Mouse (Mus musculus) left cerebral cortex, postnatal 14 days (tissue): Measurements from ENCODE around the gene Nek2. TPM values are rescaled to one million over a fixed set of nuclear protein-coding genes. Genes with fewer than 3 reads are reported as not detected.

ENCODE experiments used
- DNase-seq, 2 experiments: peaks; one replicate each; pipeline ENCODE4 v3.0.0; 2021 to 2022; ENCODE audit warnings: low spot score in 2 of 2, mixed read lengths in 1 of 2
- intact Hi-C: fragments of 180-260 bp; cut with DNase I; formaldehyde crosslinking; loops from one replicate; pipeline ENCODE4 v1.15.1; 2025
- long read RNA-seq, 2 experiments: library from polyadenylated mRNA; stranded (forward); transcript quantifications; one replicate each; pipeline ENCODE4 v2.0.0; 2021
- total RNA-seq, 2 experiments: library from RNA; stranded (reverse); gene quantifications; 2 replicates each; pipeline ENCODE4 v1.2.3; 2021

Gene Nek2
- 1 to 10 TPM; 1.6 to 1.8 TPM for total RNA-seq
- long read RNA-seq, experiment 1, partial matches to known transcripts = 0 of 1 reads
- long read RNA-seq, experiment 1, other reads (novel, unspliced or antisense) = 0 of 1 reads
- long read RNA-seq, experiment 2, partial matches to known transcripts = 1 of 2 reads
- long read RNA-seq, experiment 2, other reads (novel, unspliced or antisense) = 0 of 2 reads

DNA sequence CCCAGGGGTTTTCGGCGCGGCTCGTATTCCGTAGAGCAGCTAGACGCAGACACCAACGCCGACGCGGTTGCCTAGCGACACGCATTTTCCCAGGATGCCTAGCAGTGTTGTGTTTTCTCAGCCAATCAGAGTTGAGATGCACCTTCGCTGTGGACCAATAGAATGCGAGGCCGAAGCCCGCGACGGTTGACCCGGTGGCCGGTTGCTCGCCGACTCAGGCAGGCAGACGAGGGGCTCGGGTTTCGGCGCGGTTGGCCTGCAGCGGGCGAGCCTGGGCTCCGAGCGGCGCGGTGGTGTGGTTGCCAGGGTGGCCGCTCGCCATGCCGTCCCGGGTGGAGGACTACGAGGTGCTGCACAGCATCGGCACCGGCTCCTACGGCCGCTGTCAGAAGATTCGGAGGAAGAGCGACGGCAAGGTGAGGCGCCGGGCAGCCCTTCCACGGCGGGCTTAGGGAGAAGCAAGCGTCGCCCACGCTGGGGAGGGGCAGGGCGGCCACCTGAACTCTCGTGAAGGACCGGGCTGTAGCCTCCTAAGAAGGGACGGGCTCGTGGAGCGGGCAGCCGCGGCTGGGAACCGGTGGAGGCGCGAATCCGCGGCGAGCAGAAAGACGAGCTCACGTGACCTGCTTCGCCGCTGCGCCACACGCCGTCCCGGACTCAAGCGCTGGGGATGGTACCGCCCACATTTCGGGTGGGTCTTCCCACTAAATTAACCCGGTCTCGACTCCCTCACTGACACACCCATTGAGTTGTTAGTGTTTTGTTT is at the start of gene Nek2:
Gene Nek2 (plus strand): TSS at position 119 of the 766 bp plus-strand sequence.
- intact Hi-C loops = loop anchor here (2.0 kb wide), 1 partner anchor 103 kb away; no protein-coding TSS in a partner anchor
- peak; percentile 99 for DNase-seq

DNA sequence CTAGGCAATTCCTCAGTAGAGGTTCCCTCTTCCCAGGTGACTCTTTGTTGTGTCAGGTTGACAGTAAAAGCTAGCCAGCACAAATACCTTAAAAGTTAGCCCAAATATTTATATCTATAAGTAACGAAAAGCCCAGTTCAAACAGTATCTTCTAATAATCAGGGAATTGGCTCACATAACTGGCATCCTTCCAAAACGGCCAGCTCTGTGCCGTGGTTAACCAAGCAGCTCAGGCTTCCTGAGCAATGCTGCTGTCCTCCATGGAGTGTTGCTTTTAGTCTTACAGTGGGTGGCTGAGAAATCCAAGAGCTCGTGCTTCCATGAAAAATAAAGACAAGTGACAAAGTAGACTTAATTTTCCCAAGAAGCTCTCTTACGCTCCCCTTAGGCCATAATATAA is 47.1 kb upstream of the Nek2 start:
- DNase-seq = no peak
- intact Hi-C loops = no loop called here

DNA sequence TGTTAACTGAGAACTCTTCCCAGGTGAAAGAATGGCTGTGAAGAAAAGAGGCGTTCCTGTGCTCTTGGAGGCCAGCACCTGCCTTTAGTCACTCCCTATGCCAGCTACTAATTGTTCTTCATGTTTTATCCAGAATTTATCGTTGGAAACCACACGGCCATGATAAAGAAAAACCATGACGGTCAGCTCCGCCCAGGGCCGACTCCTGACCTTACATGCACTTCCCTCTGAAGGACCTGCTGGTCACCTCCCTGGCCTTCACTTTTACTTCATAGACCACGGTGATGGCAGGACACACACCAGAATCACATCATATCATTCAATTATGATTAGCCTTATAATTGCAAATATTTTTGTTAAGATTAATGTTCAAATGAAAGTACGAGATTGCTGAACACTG is 46.1 kb upstream of the Nek2 start:
- DNase-seq = no peak
- intact Hi-C loops = no loop called here

DNA sequence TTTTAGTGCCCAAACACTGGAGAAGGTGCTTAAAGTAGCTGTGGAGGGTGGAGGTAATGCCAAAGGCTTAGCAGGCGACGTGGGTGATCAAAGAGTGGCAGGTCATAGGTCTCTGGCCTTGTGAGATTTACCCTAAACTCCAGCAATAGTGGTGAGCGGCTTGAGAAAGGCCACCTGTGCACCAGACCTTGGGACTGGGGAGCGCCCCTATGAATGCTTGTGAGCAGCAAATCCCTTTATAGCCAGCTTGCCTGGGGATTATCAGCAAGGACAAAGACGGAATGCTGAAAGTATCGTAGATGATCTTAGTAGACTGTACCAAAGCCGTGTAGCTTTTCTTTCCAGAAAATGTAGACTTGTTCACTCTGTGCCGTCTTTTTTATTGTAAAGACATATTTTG is 43.7 kb upstream of the Nek2 start:
- no peak for DNase-seq
- intact Hi-C loops = no loop called here

DNA sequence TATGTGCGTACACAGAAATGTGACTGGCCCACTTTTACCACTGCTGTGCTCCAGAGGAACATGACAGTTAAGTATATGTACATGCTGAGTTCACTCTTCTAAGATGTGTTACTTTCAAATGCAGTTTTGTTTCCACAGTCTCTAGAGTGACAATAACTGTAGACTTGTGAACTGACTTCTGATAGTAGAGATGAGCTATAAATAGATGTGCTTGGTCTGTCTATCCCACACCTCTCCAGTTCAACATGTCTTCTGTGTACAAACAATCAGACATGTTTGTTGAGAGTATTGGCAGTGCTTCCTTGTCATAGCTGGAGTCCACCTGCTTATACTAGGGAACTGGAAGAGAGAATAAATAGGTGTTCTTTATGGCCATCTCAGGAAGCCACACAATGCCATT is 40.8 kb upstream of the Nek2 start:
- DNase-seq = no peak
- intact Hi-C loops = no loop called here

DNA sequence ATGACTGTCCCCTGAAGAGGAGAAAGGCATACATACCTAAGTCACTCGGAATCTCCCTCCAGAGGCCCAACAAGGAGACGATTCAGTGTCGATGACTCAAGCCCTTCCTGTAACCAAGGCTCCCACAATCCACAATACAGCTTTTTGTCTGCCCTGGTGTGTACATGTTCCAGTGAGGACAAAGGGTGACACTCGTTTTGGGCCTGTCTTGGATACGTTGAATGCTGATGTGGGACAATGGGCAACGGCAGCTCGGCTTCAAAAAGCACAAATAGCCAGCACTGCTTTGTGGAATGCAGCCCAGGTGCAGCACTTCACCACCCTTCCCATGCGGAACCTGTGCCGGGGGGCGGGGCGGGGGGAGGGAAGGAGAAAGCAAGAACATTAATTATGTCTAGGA is 36.1 kb upstream of the Nek2 start:
- no peak for DNase-seq
- intact Hi-C loops = no loop called here

DNA sequence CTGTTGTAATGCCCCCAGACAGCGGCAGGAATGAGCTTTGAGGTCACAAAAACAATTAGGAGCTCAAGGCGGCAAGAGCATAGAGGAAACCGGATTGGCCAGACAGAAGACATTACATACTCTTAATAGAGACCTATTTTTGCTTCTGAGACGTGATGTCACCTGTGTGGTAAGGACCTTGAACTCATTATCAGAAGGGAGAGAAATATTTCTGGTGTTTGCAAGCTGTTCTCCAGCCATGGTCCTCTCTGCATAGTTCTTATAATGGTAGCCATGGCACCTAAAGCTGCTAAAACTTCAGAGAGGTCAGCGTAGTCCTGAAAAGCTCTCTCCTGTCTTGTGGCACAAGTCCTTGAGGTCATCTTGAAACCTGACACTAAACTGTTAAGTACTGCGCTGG is 35.0 kb upstream of the Nek2 start:
- no peak for DNase-seq
- intact Hi-C loops = no loop called here

DNA sequence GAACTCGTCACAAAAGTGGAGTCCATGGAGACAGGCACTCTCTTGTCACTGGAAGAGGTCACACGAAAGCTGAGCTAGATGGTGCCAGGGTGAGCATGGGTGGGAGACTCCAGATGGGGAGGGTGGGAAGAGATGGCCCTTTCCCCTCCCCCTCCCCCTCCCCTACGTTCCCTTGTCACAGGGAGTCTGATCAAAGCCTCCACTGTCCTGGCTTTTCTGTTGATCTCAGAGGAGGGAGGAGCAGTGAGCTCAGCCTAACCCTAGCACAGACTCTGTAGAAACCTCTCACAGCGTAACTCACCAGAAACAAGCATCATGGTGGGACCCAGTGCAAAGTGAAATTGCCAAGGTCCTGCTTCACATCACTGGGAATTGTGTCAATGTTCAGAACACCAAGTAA is 33.9 kb upstream of the Nek2 start:
- intact Hi-C loops = no loop called here
- DNase-seq = no peak

DNA sequence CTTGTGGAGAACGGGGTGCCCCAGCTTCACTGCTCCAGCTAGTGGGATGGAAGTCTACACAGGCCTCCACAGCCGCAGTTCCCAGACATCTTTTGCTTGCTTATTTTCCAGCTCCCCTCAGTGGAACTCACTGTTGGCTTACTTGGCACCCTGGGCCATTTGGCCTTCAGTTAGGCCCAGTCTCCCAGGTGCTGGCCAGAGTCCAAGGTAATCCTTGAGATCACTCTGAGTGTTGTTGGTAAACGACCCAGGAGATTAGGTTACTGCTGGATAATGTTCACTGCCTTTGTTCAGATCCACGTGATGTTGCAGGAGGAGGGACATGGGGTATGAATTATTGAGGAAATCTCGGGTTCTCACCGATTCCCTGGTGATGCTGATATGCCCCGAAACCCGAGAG is 28.3 kb upstream of the Nek2 start:
- intact Hi-C loops = no loop called here
- no peak for DNase-seq

DNA sequence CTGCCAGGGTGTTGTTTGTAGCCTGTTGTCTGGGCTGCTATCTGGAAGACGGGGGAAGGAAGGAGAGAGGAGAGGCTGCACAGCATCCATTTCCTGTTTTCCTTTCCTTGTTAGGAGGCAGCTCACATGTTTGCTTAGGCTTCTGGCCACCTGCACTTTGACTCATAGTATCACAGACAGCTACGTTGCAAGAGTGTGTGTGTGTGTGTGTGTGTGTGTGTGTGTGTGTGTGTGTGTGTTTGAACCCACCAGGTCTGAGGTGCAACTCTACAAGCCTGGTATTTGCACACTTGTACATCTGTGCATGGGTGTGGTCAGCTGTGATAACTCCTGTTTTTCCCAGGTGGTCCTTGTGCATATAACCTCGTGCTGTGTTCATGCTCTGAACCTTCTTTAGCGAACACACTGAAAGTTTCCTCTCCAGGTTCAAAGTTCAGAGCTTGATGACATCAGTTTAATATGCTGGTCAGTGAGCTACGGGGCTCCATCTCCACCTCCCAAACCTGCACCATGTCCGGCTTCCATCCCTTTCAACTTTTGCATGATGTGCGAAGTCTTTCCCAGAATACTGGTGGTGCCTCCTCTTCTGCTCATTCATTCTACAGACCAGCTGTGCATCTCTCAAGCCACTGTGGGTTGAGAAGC is 27.2 kb upstream of the Nek2 start:
- intact Hi-C loops = no loop called here

DNA sequence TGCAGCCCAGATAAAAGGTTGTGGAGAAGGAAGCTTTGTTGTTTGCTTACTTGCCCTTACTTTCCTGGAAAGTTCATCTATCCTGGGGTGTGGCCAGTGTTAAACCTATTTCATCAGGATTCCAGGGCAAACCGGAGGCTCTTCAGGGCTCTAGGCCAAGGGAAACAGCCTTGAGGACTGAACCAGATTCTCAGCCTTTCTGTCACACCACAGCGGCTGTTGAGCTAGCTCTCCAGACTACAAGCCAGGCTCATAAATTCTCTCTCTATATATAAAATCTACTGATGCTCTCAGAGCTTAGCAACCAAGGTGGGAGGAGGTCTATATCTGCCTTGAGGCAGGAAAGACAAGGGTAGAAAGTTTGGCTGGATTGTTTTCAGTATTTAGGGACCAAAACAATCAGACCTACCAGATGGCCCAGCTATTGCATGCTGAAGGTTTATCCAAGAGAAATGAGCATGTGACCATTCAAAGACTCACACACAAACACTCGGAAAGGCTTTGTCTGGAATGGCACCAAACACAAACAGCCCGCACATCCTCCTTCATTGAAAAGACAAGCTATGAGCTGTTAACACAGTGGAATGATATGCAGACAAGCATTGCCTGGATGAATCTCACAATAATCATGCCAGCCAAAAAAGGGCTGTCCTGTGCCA is 24.9 kb upstream of the Nek2 start:
- DNase-seq = peak; percentile 28 to 69
- intact Hi-C loops = no loop called here

More for the DNA sequence above, 27.2 kb upstream of the Nek2 start:
- DNase-seq = no peak

DNA sequence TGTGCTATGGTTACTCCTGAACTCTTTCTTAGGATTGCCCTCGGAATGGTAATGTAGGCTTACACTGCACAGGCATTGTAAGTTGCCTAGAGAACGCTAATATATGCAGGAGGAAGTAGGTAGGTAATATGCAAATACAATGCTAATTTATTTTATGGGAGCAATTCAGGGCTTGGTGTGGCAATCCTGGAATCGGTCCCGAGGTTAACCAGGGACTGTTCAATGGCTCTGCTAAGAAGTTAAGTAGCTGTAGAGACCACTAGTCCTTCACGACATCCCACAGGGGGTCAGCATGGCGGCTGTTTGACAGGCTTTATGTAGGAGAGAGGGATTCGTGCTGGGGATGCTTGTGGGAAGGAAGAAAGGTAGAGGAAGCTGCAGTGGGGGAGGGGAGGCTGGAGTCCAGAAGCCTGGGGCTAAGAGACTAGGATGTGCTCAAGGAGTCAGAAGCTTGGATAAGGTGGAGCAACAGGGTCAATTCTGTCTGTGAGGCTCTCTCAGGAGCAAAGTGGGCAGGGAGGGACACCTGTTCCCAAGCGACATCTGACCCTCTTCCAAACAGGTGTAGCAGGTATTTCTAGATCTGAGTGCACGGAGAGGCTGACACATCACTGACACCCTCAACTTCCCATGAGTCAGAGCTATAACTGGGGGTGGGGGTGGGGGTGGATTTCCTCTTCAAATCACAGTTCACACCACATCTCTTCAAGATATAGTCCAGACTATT is 19.0 kb upstream of the Nek2 start:
- DNase-seq = no peak
- intact Hi-C loops = no loop called here

DNA sequence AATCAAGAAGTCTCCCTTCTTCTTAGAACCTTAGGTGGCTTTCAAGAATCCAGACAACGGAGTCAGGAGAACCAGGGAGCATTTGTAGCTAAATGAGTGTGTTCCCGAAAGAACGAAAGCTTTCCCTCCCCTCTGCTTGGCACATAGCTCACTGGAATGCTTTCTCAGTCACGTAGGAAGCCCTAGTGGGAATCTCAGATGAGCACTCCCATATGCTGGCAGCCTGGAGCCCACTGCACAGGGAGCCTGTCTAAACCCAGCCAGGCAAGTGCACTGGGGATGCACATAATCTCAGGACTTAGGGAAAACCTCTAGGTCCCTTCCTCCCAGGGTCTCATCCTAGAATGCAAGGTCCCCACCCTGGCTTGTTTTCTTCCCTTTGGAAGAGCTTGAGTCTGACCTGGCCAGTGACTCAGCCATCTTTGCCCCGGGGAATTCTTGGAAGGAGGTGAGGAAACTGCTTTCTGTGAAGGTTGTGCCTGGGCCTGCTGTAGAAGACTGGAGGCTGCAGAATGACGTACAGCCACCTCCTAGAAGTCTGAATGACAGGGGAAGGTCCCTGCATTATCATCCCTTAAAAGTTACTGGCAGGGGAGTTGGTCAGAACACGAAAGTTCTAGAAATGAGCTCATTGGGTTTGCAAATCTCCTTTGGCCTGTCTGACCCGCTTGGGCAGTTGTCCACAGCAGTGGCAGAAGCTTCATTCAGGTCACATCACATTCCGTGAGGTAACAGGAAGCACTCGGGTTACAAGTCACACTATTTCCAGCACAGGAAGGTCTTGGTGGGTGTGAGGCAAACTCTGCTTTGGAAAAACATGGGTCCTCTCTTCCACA is 18.2 kb upstream of the Nek2 start:
- intact Hi-C loops = no loop called here

DNA sequence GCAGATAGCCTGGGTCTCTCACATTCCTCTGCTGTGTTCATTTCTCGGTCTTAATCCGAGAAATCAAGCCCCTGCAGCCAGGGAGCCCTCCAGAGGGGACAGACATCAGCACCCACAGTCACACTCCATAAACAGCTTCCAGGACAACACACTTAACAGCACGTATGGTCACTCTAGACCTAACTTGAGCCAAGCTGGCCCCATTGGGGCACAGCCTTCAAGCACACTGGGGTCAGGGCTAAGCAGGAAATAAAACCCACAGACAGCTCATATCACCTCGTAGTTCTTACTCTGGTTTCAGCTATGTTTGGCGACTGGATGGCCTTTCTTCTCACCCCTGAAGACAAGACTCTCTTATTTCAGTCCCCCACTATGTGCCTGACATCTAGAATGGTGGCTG is 16.5 kb upstream of the Nek2 start:
- intact Hi-C loops = no loop called here
- no peak for DNase-seq

More for the DNA sequence above, 18.2 kb upstream of the Nek2 start:
- DNase-seq = peak; percentile 58 to 62

DNA sequence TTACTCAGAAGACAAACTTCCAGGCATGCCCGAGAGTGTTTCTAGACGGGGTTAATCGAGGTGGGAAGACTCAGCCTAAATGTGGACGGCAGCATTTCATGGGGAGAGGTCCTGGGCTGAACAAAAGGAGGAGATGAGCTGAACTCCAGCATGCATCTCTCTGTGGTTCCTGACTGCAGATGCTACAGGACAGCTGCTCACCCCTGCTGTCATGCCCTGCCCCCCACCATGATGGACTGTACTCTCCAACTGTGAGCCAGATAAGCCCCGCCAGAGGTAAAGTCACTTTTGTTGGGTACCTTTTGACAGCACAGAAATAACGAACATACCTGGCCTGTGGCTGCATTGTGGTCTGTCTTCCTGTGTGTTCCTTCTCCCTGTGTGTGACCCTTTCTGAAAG is 15.5 kb upstream of the Nek2 start:
- DNase-seq = no peak
- intact Hi-C loops = no loop called here

DNA sequence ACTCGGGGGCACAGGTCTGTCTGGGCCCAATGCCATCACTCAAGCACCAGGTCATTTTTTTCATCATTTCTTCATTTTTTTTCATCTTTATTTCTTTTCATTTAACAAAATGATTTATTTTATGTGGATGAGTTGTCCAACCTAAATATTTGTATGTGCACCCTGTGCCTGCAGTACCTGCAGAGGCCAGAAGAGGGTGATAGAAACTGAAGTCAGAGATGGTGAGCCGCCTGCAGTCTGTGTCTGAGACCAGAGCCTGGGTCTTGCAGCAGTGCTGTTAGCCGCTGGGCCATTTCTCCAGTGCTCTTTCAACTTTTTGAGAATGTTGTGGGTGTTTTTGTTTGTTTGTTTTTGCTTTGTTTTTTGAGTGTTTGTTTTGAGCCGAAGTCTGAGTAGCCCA is 14.5 kb upstream of the Nek2 start:
- intact Hi-C loops = no loop called here
- DNase-seq = no peak

DNA sequence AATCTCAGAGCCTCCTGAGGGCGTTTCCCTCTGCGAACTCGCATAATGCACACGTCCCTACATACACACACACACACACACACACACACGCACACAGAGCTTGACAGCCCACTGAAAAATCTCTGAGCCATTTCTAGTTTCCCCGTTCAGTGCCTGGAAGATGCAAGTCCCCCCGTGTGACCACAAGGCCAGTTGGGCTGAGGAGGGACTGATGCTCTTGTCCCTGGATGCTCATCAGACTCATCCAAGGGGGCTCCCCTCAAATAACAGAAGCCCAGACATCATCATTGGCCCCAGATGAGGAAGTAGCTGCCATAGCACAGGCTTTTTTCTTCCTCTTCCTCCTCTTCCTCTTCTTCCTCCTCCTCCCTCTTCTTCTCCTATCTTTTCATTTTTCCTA is 13.3 kb upstream of the Nek2 start:
- intact Hi-C loops = no loop called here
- DNase-seq = no peak

DNA sequence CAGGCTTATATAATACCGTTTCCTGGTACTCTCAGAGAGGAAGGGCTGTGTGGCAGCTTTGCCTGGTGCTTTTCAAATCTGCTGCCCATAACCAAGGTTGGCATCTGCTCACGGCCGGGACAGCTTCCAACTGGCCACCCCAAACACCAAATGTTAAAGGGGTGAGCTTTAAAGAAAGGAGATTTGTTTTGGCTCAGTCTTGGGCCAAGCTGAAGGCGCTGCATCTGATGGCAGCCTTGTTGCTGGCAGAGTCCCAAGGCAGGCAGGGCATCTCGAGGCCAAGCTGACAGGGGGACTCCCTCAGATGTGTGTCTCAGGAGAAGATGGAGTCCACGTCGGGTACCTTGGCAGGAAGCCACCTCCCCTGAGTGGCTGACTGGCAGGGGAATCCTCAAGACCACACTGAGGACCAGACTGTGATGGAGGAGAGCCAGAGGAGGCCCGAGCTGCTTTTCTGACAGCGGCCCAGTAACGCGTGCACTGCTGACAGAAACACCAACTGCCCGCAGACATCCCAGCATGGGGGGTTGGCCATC is 12.5 kb upstream of the Nek2 start:
- peak; percentile 44 to 60 for DNase-seq
- intact Hi-C loops = no loop called here

DNA sequence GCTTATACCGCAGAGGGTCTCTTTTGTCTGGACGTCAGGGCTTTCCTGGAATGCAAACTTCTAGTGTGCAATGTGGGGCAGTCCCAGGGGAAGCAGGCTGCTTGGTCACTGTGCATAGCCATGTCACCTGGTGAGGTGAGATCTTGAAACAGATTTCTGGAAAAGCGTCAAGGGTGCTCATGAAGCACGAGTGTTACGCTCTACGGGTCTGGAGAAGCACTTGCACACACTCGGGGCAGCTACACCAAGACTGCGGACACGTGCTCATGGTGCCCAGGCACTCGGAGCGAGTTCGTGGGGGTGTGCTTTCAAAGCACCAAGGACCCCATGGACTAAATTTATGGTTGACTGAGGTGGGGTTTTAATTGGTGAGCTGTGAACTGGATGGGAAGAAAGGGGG is 9.5 kb upstream of the Nek2 start:
- intact Hi-C loops = loop anchor here (10.0 kb wide), 1 partner anchor 497 kb away; the partner anchor contains the start of gene Nenf
- DNase-seq = no peak
